Mouse (Mus musculus) small intestine, adult 2 months (tissue): ENCODE data around the gene Ap1s2.

Experiments
- CTCF ChIP-seq: fragments of 200-500 bp; IDR thresholded peaks from 2 replicates; pipeline ENCODE4 v1.5.1; 2012; ENCODE audit warnings: low read depth, mild to moderate bottlenecking, control low read depth, inconsistent platforms, low read length, moderate library complexity, mixed read lengths; ENCODE audit not compliant: insufficient replicate concordance, insufficient read length; ENCODE audit errors: extremely low read depth
- POLR2A ChIP-seq: fragments of 200-500 bp; IDR thresholded peaks from 2 replicates; pipeline ENCODE4 v1.6.1; 2012; ENCODE audit warnings: low read depth, mild to moderate bottlenecking, control low read depth, inconsistent platforms, low read length, moderate library complexity

DNA sequence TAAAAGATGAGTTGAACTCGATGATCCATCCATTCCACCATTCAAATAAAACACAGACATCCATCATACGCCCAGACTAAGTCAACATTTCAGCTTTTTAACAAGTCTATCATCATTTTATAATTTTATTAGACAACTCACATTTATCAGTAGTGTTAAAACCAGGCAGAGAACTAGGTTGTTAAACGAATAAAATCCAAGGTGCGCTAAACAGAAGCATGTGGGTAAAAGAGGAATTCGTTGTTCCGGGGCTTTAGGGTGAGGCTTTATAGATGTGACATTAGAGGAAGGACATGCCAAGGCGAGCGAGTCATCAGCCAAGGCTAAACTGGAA, 847 bp upstream of the Ap1s2 start:
- TF ChIP-seq CTCF (no peak), POLR2A (no peak)
